Mouse (Mus musculus): ENCODE results near the gene Gipc3.

Gene Gipc3

DNA sequence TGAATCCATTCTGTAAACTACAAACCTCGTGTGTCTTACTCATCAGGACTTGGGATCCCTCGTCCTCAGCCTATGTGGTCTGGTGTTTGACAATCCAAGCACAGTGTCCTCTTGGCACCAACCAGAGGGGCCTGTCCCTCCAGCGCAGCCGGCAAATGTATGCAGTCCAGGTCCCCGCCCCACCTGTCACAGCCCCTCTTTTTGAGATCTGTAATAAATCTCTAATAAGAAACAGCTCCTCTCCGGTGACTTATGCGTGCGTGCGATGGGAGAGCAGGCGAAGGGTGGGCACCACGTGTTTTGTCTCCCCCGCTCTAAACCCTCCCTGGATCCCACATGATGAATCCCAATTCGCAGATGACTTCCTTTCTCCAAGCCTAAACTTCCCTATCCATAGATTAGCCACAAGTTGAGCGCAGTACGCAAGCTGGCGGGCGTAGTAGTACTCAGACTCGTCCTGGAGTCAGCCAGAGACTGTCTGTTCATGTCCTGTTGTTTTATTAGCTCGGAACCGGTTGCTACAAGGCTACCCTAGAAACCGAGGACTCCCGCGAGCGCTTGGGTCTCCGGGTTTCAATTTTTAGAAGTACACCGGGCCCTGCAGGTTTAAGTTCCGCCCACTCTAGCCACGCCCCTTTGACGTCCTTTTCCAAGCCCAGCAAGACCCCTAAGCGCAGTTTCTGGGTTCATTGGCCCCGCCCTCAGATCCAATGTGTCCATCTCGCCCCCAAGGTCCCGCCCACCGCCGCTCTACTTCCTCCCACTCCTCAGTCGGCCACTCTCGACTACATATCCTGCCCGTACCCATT, 23.1 kb downstream of the Gipc3 start:
- DNase-seq: no peak

DNA sequence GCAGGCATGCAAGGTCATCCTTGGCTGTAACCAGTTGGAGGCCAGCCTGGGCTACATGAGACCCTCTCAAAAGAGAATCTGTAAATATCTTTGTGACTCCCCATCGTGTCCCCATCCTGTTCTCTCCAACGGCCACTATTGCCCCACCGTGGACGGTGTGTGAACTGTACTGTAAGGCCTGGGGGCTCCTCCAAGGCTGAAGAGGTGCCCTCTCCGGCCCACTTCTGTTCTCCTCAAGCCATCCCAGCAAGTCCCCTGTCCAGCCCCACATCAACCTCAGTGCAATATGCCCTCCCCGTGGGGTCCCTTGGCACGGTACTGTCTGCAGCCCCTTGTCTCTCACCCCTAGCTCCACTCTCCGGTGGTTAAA, 23.8 kb downstream of the Gipc3 start:
- DNase-seq: peak; percentile 96

DNA sequence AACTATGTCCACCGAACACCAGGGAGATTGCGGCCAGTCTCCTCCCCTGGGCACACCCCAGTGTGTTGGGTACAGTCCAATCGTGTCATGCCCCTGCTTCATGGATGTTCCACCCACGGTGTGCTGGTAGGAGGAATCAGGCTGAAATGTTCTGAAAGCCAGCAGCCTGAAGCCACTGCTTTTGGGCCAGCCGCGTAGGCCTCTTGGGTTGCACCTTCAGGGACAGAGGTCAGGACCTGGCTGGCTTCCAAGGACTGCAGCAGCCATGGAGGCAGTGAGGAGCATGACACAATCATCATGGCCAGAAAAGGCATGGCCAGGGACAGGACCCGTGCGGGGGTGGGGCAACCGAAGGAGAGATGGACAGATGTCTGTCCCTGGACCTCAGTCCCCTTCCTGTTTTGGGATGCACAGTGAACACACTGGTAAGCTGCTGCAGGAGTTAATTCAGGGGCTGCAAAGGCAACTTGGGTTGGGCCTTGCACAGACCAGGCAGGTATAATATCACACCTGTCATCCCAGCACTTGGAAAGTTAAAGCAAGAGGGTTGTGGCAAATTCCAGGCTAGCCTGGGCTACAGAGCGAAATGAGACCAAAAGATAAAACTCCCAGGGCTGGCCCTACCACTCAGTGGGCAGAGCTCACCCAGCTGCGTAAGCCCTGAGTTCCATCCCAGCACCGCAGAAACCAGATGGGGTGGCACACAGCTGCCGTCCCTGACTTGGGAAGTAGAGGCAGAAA, 24.3 kb downstream of the Gipc3 start:
- peak; percentile 96 for DNase-seq

DNA sequence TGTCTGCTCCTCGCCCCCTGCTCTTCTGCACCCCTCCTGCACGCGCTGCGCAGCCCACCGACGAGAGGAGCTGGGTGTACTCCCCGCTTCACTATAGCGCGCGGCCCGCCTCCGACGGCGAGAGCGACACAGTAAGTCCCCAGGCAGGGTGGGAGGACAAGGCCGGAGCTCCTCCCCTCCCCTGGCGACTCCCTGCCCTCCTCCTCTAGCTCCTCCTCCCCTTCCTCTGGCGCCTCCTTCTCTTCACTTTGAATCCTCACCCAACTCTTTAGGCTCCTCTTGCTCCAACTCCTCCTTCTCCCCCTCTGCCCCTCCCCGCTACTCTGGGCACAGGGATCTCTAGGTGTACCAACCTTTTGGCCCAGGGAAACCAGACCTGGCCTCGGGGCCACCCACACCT, 25.8 kb downstream of the Gipc3 start:
- peak; percentile 96 for DNase-seq

DNA sequence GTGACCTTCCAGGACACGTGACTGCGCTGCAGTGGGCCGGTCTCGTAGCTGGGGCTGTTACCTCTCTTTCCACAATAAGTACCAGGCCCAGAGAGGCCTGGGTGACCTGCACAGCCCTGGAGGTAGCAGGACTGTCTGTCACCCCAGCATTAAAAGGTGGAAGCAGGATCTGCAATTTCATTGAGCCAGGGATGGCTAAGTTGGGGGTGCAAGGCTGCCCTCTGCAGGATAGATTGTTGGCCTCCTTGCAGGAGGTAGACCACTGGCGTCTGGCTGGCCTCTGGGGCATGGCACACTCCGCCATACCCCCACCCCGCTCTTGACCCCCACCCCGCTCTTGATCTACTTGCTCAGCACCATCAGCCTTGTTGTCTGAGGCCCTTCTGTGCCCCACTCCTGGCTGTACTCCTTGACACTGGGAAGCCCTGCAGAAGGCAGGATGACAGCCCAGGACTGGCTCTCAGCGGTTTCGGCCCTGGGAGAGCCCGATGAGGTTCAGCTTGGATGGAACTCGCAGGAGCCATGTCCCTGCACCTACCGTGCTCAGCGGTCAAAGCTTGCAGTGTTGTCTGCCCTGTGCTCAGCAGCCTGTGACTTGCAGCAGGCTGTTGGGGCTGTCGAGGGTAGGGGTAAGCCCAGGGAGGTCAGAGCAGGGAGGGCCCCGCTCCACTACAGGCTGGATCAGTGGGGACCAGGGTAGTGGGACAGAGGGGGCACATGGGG, 26.6 kb downstream of the Gipc3 start:
- no peak for DNase-seq

DNA sequence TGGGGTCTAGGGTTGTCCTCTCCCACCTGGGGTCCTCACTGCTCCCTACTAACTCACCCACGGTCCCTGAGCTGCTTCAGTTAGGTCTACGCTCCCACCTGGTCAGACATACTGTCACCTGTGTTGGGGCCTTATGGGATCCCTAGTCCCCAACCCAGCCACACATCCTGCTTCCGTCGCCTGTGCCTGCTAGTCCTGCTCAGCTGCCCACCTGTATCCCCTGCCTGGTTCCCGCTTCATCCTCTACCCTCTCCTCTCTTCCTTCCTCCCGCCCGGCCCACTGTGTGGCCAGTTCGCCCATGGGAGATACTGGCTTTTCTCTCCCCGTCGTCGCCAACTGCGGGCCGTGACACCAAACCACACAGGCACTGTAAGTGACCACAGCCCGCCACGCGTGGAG, 27.5 kb downstream of the Gipc3 start:
- DNase-seq: peak; percentile 91

DNA sequence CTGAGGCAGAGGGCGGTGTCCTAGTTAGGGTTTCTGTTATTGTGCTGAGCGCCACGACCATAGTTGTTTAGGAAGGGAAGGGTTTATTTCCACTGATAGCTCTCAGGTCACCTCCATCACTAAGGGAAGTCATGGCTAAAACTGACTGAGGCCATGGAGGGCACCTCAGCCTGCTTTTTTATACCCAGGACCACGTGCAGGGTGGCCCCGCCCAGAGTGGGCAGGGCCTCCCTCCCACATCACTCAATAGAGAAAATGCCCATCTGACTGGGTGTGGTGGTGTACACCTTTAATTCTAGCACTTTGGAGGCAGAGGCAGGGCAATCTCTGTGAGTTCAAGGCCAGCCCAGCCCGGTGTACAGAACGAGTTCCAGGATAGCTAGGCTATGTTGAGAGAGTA, 28.9 kb downstream of the Gipc3 start:
- DNase-seq: no peak

DNA sequence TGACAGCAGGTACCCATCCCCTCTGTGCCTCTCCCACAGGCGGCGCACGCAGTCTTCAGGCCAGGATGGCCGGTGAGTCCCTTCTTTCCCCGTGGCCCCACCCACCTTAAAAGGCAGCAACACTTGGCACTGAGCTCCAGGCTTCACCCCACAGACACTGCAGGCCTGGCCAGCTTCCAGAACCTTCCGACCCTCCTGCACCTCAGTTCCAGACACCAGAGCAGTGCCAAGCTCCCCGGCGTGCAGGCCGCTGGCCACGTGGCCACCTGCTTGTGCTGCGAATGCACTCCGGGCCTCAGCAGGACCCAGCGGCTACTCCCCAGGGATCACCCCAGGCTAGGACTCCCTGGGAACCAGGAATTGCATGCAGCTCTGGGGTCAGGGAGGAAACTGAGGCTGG, 29.5 kb downstream of the Gipc3 start:
- DNase-seq: no peak

DNA sequence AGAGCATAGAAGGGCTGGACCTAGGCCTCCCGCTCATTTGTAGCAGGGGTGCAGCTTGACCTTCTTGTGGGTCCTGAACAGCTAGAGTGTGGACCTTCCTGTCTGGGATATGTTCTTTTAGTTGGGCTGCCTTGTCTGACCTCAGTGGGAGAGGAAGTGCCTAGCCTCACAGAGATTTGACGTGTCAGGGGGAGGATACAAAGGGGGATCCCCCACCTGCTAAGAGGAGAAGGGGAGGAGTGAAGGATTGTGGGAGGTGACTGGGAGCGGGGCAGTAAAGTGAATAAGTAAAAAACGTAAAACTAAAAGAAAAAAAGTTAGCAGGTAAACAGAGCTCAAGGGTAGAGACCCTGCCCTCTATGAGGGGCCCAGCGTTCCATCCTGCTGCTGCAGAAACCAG, 33.5 kb downstream of the Gipc3 start:
- DNase-seq: no peak

DNA sequence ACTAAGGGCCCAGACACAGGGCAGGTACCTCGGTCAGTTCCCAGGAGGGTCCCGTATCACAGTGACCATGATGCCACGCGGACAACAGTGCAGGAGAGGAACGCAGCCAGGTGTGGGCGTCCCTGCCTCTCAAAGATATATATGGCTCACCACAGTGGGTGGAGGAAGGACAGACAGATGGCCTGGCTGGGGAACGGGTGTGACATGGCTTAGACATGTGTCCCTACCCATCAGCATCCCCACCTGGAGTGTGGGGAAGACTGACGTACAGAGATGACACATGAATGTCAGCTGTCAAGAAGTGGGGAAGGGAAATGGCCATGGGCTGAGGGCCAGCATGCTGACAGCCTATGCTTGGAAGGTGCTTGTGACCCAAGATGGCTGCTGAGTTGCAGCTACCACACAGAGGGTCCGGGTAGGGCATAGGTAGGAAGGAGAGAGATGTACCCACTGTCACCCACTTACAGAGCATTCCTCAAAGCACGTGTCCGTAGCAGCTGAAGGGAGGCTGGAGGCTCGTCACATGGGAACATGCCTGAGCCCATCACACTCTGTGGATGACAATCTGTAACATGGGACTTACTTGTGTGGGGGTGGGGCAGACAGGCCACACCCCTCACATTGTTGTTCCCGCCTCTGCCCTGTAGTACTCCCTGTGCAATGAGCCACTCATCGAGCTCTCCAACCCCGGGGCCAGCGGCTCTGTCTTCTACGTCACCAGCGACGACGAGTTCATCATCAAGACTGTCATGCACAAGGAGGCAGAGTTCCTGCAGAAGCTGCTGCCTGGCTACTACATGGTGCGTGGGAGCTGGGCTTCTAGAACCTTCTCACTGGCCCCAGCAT, 36.0 kb downstream of the Gipc3 start:
- peak; percentile 92 for DNase-seq

DNA sequence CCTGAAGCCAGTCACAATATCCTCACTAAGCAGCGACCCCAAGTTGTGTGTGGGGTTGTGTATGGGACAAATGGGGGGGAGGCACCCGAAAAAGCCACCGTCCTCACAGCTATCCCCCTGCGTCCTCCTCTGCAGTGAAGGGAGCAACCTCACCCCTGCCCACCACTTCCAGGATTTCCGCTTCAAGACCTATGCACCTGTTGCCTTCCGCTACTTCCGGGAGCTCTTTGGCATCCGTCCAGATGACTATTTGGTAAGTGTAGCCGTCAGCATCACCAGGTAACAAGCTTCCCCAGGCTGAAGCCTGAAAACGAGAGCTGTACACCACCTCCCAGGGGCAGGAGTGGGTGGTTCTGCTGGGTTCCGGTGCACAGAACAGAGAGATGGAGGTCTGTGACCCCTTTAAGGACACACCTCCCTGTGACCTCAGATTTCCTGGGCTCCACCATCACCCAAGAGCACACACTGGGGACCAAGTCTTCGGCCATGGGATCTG, 36.8 kb downstream of the Gipc3 start:
- peak; percentile 91 for DNase-seq

DNA sequence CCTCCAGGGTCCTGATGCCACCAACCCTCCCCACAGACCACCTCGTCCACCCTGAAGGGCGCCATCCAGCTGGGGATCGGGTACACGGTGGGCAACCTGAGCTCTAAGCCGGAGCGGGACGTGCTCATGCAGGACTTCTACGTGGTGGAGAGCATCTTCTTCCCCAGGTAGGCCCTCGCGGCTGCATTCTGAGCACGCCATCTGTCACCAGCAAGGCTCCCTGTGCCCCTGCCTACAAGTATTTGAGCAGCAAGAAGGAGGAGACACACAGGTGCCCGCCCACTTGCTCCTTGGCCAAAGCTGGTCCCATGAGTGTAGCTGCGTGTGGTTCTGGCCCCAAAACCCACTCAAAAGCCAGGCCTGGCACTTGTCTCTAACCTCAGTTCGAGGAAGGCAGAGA, 37.4 kb downstream of the Gipc3 start:
- no peak for DNase-seq

DNA sequence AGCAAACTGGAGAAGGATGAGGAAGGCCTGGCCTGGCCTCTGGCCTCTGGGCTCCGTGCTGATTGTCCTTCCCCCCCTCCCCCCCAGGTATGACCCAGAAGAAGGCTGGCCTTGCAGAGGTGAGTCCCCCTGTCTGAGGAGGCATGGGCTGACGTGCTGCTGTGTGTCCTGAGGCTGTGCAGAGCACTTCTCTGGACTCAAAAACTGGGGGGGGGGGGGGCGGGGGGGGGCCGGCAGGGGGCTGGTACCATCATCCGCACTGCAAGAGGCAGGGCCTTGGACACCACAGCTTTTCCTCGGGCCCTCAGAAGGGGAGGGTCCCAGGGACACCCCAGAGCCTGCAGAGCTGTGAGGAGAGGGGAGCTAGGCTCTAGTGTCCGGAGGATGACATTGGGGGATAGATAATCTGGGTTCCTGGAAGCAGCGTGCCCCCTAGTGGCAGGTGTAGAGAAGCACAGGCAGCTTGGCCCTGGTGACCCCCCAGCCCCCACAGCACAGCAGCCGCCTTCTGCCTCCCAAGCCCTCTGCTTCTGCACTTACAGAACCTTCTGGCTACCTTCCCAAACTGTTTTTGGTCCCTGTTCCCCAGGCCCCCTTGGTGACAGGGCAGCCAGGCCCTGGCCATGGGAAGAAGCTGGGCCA, 38.3 kb downstream of the Gipc3 start:
- peak; percentile 96 for DNase-seq

DNA sequence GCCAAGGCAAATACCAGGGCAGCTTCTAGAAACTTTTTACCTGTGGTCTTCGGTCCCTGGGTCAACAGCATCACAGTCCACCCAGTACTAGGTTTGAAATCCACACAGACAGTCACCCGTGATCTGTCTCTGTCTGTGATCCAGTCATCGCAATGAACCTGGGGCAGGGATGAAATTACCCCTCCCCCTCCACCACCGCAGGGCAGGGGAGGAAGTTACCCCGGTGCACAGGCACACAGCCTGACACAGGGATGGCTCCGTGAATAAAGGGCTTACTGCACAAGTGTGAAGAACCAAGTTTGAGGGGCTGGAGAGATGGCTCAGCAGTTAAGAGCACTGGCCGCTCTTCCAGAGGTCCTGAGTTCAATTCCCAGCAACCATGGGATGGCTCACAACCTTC, 39.3 kb downstream of the Gipc3 start:
- DNase-seq: no peak

DNA sequence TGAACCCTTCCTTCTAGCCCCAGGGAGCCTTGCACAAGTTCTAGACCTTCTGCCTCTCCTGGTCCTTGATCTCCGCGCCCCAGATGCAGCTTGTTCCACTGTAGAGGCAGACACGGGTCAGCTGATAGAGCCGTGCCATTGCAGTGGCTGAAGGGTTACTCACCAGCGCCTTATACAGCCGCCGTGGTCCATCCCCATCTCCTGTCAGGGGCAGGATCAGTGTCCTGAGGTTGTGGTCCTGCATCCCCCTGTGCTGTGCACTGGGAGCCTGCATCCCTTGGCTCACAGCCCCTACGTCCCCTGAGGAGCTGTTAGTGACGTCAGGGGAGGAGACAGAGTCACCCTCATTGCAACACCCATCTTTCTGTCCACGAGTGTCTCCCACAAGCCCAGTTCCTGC, 39.8 kb downstream of the Gipc3 start:
- peak; percentile 96 for DNase-seq

DNA sequence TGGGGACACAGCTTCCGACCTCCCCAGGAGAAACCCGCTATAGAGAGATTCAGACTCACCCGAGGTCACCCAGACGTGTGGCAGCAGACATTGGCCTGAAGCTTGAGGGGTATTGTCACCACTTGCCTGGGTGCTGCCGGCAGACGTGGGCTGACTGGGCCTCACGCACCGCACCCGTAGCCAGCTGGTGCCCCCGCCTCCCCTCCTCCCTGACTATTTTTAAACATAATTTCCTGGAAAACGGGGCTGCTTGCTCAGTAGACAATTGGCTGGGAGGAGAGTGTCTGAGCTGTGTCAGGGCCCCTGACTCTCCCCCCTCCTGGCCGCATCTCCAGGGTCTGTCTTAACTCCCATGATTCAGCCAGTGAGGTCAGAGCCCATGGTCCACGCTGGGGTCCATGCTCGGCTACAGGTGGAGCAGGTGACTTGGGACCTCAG, 40.3 kb downstream of the Gipc3 start:
- peak; percentile 96 for DNase-seq

DNA sequence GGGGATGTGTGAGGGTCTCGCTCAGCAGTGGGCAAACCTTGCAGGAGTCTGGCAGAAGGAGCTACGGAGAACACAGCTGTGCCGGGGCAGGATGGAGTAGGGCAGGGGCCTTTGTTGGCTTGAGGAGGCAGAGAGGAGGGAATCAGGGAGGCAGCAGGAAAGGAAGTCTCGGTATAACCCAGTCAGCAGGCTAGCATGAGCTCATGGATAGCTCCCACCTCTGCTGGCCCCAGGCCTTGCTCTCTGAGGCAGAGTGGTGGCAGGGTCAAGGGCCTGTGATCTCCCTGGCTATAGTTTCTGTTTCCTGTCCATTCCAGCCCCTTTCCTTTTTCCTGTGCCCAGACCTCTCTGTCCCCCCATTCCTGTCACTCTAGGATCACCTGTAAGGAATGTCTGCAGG, 40.8 kb downstream of the Gipc3 start:
- DNase-seq: peak; percentile 95

DNA sequence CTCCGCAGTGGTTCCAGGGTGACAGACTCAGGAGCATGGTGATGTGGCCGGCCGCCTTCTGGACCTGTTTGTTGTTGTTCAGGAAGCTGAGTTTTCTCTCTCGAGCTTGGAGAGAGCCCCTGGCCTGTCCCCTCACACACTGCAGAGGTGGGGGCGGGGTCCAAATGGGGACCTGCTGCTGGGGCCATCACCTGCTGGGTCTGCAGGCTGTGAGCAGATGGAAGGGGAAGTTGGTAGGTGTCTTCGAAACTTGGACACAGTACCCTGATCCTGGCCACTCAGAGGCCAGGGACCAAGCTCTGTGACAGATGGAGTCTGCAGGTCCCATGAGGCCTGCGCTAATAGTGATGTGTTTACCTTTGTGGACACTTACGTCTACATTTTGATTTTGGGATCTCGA, 41.7 kb downstream of the Gipc3 start:
- peak; percentile 90 for DNase-seq

DNA sequence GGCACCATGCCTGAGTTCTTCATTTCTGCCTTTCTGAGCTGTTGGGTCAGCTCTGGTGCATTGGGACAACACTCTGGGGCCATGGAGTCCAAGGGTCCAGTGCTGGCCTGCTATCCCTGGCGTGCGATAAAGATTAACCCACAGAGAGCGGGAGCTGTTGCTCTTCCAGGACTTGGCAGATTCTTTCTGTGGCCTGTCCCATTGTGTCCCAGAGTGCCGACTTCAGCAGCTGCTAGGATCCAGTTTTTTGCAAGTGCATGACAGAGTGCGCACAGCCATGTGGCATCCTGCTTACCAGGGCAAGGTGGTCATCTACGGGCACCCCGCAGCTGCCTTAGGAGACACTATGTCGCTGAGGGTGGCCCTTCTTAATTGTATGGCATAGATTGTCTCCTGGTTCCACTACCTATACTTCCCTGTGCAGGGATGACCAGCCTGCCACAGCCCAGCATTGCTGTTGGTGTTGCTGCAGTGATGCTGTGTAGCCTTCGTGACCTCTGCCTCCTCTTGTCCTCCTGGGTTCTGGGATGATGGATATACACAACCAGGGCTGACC, 42.6 kb downstream of the Gipc3 start:
- peak; percentile 91 for DNase-seq

DNA sequence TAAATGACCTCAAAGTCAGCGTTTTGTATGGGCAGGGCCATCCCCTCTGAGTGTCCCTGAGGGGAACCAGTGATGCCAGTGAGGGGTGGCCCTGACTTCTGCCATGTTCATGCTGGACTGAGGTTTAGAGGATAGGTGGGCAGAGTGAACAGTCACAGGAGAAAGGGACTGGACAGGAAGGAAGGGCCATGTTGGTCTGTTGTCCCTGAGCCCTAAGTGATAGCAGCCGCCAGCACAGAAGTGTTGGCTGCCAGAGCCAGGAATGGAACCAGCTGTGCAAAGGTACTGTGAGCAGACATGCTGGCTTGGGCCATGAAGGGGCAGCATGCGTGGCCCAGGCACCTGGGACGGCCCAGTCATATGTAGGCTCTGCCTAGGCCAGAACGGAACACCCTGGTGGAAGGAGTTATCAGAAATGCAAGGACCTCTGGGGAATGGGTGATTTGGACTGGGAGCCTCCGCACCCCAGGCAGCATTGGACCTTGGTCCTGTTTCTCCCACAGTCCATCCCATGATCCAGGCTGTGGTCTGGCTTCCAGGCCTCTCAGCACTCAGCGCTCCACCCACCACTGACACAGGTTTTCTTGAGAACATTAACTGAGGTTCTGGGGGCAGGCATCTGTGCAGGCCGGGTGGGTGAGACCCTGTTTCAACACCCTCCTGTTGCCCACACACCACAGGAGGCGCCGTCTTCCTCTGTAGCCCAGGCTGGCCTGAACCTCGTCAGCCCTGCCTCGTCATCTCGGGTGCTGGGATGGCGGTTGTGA, 43.3 kb downstream of the Gipc3 start:
- peak; percentile 90 for DNase-seq
